Mouse (Mus musculus) embryonic stem cell, embryonic (primary cell): ENCODE measurements at regions not wholly inside any gene's neighbourhood (a gene's known extent, or its start where the extent isn't known, plus 50 kb on each side); places are given as distances from the start of the nearest gene placed in this dataset.
"Not testable (repeated sequence)": the region's sequence is repeated elsewhere in the genome, so short reads cannot be mapped to it uniquely, and the experiment has no call there.

Experiments used
- CTCF ChIA-PET, 4 experiments: fragments of 300-600 bp in 2 of 4; fragments of 350-600 bp in 2 of 4; sonication (Branson Sonifier 250); formaldehyde crosslinking; loops; one replicate each; lab custom pipeline; 2022; ENCODE audit warnings: inconsistent platforms in 2 of 4; lab: Charles Lee
- POLR2A ChIA-PET, 4 experiments: fragments of 300-600 bp in 2 of 4; fragments of 350-600 bp in 2 of 4; sonication (Branson Sonifier 250); formaldehyde crosslinking; loops; one replicate each; lab custom pipeline; 2022; ENCODE audit warnings: antibody characterized with exemption in 4 of 4, inconsistent platforms in 1 of 4; lab: Charles Lee

DNA sequence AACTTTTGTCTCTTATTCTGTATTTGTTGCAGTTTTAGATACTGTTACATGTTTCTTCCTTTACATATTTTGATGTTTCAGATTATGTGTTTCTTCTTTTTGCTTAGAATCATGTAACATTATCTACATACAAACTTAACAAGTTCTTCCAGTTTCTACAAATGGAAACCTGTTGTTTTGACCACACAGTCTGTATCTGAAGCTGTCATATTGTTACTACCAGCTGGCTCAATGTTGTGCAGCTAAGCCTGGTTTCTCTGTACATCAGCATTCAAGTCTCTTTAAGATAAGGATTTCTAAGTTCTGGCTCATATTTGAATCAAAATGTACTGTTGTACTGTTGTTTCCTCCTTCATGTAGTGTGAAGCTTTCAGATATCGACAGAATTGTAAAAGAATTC, 65.4 kb upstream of the Vps41 start:
- CTCF ChIA-PET: no interaction called here
- POLR2A ChIA-PET: no interaction called here

DNA sequence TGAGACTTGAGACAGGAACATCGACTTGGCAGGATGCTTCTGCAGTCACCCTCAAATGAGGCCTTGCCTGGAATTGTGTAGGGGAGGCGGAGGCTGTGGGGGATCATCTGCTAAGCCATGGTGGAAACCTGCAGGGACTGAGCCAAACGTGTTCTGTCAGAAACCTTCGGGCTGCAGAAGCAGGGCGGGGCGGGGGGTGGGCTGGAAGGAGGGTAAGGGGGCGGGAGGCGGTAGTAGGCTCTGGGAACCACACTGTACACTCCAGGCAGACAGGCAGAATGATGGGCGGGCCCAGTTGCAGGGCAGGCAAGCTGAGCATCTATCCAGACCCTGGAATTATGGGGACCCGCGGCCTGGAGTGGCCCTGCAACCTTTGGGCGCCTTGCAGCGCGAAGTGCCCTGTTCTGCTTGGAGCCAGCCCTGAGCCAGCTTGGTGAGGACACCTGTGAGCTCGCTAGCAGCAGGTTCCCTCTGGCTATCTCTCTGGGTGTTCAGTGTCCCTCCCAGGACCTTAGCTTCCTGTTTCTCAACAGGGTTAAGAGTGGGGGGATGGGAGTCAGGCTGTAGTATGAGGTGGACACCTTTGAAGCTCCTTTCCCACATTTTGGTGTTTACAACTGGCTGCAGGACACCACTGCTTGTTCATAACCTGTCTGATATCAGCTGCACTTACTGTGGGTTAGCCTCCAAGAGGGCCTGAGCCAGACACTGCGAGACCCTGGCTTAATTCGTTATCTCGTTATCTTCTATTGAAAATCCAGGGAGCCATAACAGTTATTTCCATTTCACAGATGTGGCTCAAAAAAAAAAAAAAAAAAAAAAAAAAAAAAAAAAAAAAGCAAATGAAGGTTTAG, 102.1 kb upstream of the Vps41 start:
- CTCF ChIA-PET: interaction anchor here in 1 of 4 experiments (0.7 kb wide), 1 partner anchor 114 kb away, joined by 10 read pairs; no protein-coding TSS in a partner anchor
- POLR2A ChIA-PET: interaction anchor here in 2 of 4 experiments (0.6 to 3.5 kb wide), 7 partner anchors 12 to 122 kb away, joined by 3 to 16 read pairs (median 3); no protein-coding TSS in a partner anchor

DNA sequence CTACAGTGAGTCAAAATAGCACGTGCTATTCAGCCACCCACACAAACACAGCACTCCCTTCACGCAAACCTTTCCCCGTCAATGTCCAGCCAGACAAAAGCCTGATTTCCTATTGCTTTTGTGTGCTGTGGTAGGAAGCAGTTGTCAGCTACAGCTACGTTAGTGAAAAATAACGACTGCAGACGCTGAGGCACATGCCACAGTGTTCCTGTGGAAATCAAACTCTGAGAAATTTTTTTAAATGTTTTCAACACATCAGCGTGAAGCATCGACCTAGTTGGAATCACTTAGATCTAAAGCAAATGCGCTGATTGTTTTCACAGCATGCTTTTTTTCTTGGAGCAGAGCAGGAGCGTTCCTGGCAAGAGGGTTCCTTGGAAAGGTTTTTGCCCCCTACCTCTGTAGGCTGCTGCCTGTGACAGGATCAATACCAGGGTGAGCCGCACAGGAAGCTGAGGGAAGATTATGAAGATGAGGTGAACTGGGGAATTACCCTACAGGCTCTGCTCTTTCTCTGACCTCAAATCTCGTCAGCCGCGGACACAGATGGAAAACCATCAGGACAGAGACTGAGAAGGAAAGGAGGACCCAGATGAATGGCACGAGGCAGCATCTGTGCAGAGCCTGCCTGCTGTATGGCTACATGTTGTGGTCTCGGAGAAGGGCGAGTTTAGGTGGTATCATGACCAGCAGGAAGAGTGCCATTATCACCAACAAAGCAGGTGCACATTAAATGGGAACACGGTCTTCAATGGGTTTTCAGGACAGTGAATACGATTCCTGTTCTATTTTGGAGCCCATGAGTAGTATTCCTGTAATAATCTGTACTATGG, 136.2 kb upstream of the Vps41 start:
- POLR2A ChIA-PET: interaction anchor here in 2 of 4 experiments (0.5 to 0.7 kb wide), 2 partner anchors 18 to 92 kb away, joined by 3 read pairs; no protein-coding TSS in a partner anchor
- CTCF ChIA-PET: interaction anchor here in 1 of 4 experiments (0.6 kb wide), 1 partner anchor 18 kb away, joined by 3 read pairs; no protein-coding TSS in a partner anchor

GRCm38 (mm10) chr13:18576016-18576415, 141.1 kb upstream of the Vps41 start:
- POLR2A ChIA-PET: interaction anchor here (0.6 to 2.6 kb wide), 27 partner anchors 8 to 1913 kb away, joined by 3 to 16 read pairs (median 4); partner anchors contain the start of gene Vps41 (in 1 of the 4)

GRCm38 (mm10) chr13:18575599-18575998, 141.5 kb upstream of the Vps41 start:
- CTCF ChIA-PET: interaction anchor here in 3 of 4 experiments (0.7 to 1.6 kb wide), 5 partner anchors 70 to 157 kb away, joined by 3 to 7 read pairs (median 3); no protein-coding TSS in a partner anchor

More at GRCm38 (mm10) chr13:18576016-18576415, 141.1 kb upstream of the Vps41 start:
- CTCF ChIA-PET: interaction anchor here in 3 of 4 experiments (0.7 to 1.2 kb wide), 4 partner anchors 70 to 158 kb away, joined by 3 to 7 read pairs (median 5); no protein-coding TSS in a partner anchor

GRCm38 (mm10) chr13:18542032-18542431, 144.5 kb upstream of the Pou6f2 start:
- CTCF ChIA-PET: not testable (repeated sequence)
- POLR2A ChIA-PET: interaction anchor here in 1 of 4 experiments (0.9 kb wide), 1 partner anchor 73 kb away, joined by 4 read pairs; no protein-coding TSS in a partner anchor

More at GRCm38 (mm10) chr13:18575599-18575998, 141.5 kb upstream of the Vps41 start:
- POLR2A ChIA-PET: interaction anchor here (0.6 to 2.6 kb wide), 26 partner anchors 8 to 1914 kb away, joined by 3 to 16 read pairs (median 4); partner anchors contain the start of gene Vps41 (in 1 of the 4)

DNA sequence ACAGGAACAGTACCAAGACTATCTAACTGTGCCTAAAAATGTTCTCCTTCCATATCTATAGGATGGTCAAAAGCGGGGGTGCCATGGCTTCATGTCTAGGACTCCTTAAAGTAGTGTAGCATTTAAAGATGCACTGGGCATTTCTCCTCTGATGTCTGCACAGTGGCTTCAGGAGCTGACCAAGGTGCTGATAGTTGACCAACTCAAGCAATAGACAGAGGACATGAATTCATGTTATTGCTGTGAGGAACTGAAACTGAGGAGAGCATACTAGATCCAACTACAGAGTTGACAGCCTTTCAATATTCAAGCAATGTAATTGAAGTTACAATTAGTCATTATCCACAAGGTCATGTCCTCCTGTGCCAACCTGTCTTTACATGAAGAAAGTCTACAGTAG, 133.0 kb upstream of the Pou6f2 start:
- ChIA-PET POLR2A (no interaction called here), CTCF (no interaction called here)

GRCm38 (mm10) chr13:18498159-18498558, 100.7 kb upstream of the Pou6f2 start:
- ChIA-PET POLR2A (interaction anchor here (0.6 to 0.9 kb wide), 9 partner anchors 9 to 841 kb away, joined by 3 to 6 read pairs (median 3); no protein-coding TSS in a partner anchor), CTCF (no interaction called here)

DNA sequence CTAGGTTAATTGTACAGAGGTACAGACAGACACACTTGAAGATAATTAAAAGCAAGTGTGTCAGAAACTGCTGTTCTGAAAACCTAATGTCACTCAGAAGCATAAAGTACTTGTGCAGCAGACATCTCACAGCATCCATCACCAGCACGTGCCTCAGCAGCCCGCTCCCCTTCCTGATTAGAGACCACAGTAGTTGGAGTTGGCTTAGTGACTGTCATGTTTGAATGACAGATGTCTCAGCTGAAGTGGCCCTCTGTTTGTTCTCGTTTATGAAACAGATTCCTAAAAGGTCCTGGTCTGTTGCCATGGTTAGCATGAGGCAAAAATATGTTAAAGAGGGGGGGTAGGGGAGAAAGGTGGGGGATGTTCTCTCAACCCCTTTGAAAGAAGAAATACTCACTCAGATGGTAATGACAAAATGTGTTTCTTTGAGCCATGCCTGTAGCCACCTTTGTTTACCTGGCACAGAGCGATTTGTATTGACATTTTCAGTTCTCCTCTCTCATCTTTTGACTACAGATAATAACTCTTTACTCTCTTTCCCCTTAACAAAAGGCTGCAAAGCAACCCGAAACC, 100.2 kb upstream of the Pou6f2 start:
- ChIA-PET CTCF (no interaction called here), POLR2A (interaction anchor here in 2 of 4 experiments (0.6 to 0.9 kb wide), 2 partner anchors 27 to 484 kb away, joined by 3 read pairs; no protein-coding TSS in a partner anchor)

GRCm38 (mm10) chr13:18495021-18495811, 97.7 kb upstream of the Pou6f2 start:
- CTCF ChIA-PET: no interaction called here

DNA sequence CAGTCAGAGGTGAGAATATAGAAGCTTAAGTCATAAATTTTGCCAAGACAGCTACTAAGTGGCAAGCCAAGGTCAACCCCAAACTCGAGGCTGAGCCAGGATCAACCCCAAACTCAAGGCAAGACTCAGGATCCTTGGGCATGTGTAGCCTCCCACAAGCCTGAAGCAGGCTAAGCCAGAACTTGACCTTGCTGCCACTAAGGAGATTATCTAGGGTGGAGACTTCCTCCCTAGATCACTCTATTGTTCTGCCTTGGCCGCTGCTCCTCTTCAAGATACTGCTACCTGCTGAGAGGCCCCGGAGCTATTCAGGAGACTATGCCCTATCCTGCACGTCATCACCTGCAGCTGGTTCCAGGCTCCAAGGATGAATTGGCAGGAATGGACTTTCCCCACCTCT, 88.3 kb upstream of the Pou6f2 start:
- ChIA-PET CTCF (interaction anchor here in 1 of 4 experiments (0.9 kb wide), 1 partner anchor 89 kb away, joined by 3 read pairs; no protein-coding TSS in a partner anchor), POLR2A (interaction anchor here in 3 of 4 experiments (0.6 to 1.9 kb wide), 6 partner anchors 15 to 652 kb away, joined by 3 to 7 read pairs (median 3); no protein-coding TSS in a partner anchor)

More at GRCm38 (mm10) chr13:18495021-18495811, 97.7 kb upstream of the Pou6f2 start:
- POLR2A ChIA-PET: no interaction called here

GRCm38 (mm10) chr13:18485080-18485479, 87.6 kb upstream of the Pou6f2 start:
- ChIA-PET CTCF (interaction anchor here in 1 of 4 experiments (0.9 kb wide), 1 partner anchor 90 kb away, joined by 3 read pairs; no protein-coding TSS in a partner anchor), POLR2A (interaction anchor here in 2 of 4 experiments (0.7 to 1.9 kb wide), 5 partner anchors 10 to 1375 kb away, joined by 3 to 11 read pairs (median 5); no protein-coding TSS in a partner anchor)

- ChIA-PET POLR2A (interaction anchor here in 1 of 4 experiments (0.6 kb wide), 1 partner anchor 292 kb away, joined by 3 read pairs; no protein-coding TSS in a partner anchor), CTCF (interaction anchor here in 1 of 4 experiments (0.7 kb wide), 1 partner anchor 83 kb away, joined by 3 read pairs; no protein-coding TSS in a partner anchor)
Measured at GRCm38 (mm10) chr13:18476311-18476710, 78.8 kb upstream of the Pou6f2 start.

DNA sequence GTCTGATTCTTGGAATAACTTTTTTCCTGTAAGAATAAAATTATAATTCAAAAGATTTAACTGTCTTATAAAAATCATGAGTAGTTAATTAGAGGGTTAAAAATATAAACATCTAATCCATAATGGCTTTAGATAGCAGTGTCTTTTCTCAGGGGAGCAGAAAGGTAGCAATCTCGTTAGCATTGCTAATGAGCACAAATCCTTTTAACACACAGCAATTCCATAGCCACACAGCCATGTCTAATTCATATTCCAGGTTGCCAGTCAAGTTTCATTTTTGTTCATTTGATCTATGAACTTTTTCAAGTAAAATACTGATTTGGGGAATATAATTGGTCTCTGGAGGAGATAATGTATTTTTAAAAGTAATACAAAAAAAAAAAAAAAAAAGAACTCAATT, 74.0 kb upstream of the Pou6f2 start:
- CTCF ChIA-PET: interaction anchor here in 1 of 4 experiments (0.6 kb wide), 1 partner anchor 687 kb away, joined by 3 read pairs; no protein-coding TSS in a partner anchor
- POLR2A ChIA-PET: no interaction called here

DNA sequence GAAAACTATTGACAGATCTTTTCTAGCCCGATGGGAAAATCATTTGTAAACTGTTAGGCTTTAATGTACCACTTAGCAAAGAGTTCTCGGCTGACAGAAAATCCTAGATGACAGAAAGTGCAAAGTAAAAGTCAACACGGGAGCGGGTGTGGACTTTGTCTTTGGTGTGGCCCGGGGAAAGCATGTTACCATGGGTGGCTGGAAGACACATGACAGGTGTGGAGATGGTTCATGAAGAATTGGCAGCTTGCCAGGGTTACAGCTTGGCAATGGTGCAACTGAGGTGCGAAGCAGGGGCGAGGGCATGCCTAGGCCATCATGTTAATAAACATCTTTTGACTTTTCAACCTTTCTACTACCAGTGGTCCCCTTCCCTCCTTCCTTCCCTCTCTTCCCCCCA, 68.4 kb upstream of the Pou6f2 start:
- POLR2A ChIA-PET: no interaction called here
- CTCF ChIA-PET: interaction anchor here in 1 of 4 experiments (0.6 kb wide), 1 partner anchor 23 kb away, joined by 3 read pairs; no protein-coding TSS in a partner anchor

GRCm38 (mm10) chr13:18462221-18462620, 64.7 kb upstream of the Pou6f2 start:
- ChIA-PET CTCF (interaction anchor here in 2 of 4 experiments (0.8 to 1.1 kb wide), 2 partner anchors 114 to 288 kb away, joined by 3 read pairs; no protein-coding TSS in a partner anchor), POLR2A (interaction anchor here in 1 of 4 experiments (1.4 kb wide), 1 partner anchor 23 kb away, joined by 7 read pairs; no protein-coding TSS in a partner anchor)
